In the genomic region with DNA sequence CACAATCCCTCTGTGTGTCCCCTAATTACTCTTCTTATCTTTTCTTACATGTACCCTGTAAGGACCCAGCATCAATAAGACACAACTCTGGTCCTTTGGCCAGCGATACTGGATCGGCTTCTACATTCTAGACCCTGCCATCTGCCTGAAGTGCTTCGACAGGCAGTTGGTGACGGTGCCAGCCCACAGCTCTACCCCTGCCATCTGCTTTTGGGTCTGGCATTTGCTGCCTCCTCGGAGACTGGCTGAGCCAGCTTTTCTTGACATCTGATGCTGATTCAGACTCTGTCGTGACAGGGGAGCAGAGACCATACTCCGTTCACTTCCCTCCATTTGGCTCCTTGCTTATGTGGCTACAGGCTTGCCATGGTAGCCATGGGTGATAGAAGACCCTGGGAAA, we compare ENCODE assay signal across 17 mouse cellular contexts. TPM values are rescaled to one million over a fixed set of nuclear protein-coding genes. Genes with fewer than 3 reads are reported as not detected.
DNase-seq lines count a peak whose midpoint lies in the region; ATAC-seq and TF ChIP-seq lines count a peak whose summit lies in the region.
"Had no signal": no experiment of that assay in that cellular context is flagged by ENCODE, and none has a peak within 500 bp of the region (broad histone marks: within the 10 kb centered on the region; RNA-seq: fewer than 3 reads in every experiment).

No protein-coding gene starts in this region.

- H3K36me3 ChIP-seq in stomach, postnatal 0 days (ENCODE audit: control insufficient read depth, insufficient read depth, low read length), result no peaks in the 10 kb centered on the region
- H3K36me3 ChIP-seq: heart, embryonic 13.5 days; liver, embryonic 12.5 days had no signal

- TF ChIP-seq CTCF in stomach, postnatal 0 days (IDR thresholded peaks at IDR 0.05; ENCODE audit: low read depth), result no peak

- TF ChIP-seq EP300 in stomach, postnatal 0 days (optimal IDR thresholded peaks at IDR 0.05), result no peak

- H3K4me1 ChIP-seq in stomach, postnatal 0 days (replicated peaks; ENCODE audit: control insufficient read depth, insufficient read depth), result no peaks in the 10 kb centered on the region
- H3K4me1 ChIP-seq: heart, embryonic 13.5 days had no signal

- H3K4me3 ChIP-seq in stomach, postnatal 0 days (ENCODE audit: low read depth, low read length), result no peak overlapping the region
- H3K4me3 ChIP-seq: erythroblast, embryonic 14.5 days; heart, embryonic 13.5 days; liver, embryonic 12.5 days had no signal

- ATAC-seq in stomach, postnatal 0 days (ENCODE audit: low FRiP score, low TSS enrichment), result no peak
- ATAC-seq: liver, embryonic 12.5 days had no signal

- no peaks in the 10 kb centered on the region for H3K27me3 ChIP-seq in stomach, postnatal 0 days (ENCODE audit: control insufficient read depth, insufficient read depth, low read length)

- no peak overlapping the region for H3K9ac ChIP-seq in stomach, postnatal 0 days (ENCODE audit: low read length)
- H3K9ac ChIP-seq: heart, embryonic 13.5 days; liver, embryonic 12.5 days had no signal

- WGBS in stomach, postnatal 0 days, result 84% methylated on average over 7 of the region's 7 CpGs

- H3K4me2 ChIP-seq in stomach, postnatal 0 days (replicated peaks; ENCODE audit: low read depth), result no peak overlapping the region
- H3K4me2 ChIP-seq: heart, embryonic 13.5 days; liver, embryonic 12.5 days had no signal

- peak; percentile 54 to 66 for DNase-seq in frontal cortex, postnatal 36 days (ENCODE audit: low spot score in 2 of 2)
- DNase-seq in frontal cortex, postnatal 10 days (ENCODE audit: low spot score in 2 of 2), result no peak
- peak; percentile 64 for DNase-seq in brain, embryonic 18.5 days (ENCODE audit: low read depth, low spot score)
- DNase-seq in cerebellum, postnatal 10 days, result peak; percentile 92 to 95
- DNase-seq in layer of hippocampus, adult 9-11 months, result peak; percentile 85
- no peak for DNase-seq in urinary bladder, postnatal 25 days (ENCODE audit: low spot score)
- DNase-seq in stomach, postnatal 0 days (ENCODE audit: low spot score), result no peak
- DNase-seq in embryo, embryonic 9.5 days (ENCODE audit: extremely low spot score), result no peak
- DNase-seq: B cell, adult 2 months; embryo, embryonic 11 days; gastrocnemius, postnatal 14 days; lung, postnatal 10 days; thymus, adult 18-20 months had no signal

- H3K9me3 ChIP-seq in stomach, postnatal 0 days (ENCODE audit: control insufficient read depth, low read length), result no peaks in the 10 kb centered on the region
- H3K9me3 ChIP-seq: heart, embryonic 13.5 days; liver, embryonic 12.5 days had no signal

- H3K27ac ChIP-seq in stomach, postnatal 0 days (replicated peaks), result no peak overlapping the region
- H3K27ac ChIP-seq: heart, embryonic 13.5 days; kidney, postnatal 0 days; liver, embryonic 12.5 days had no signal

RNA-seq across cellular contexts. Expression of a gene that starts 9.8 kb away (rescaled TPM):
- polyA plus RNA-seq in stomach, postnatal 0 days (2015; fragmentation: Nextera tagmentation; extraction: Ambion mirVana), result 29.2 and 34.2 TPM in 2 replicates
- polyA plus RNA-seq: erythroblast, embryonic 14.5 days had no signal

RNA-seq across cellular contexts. Expression of a gene that starts 10.6 kb away (rescaled TPM):
- polyA plus RNA-seq in stomach, postnatal 0 days (2015; fragmentation: Nextera tagmentation; extraction: Ambion mirVana), result 4.0 and 4.4 TPM in 2 replicates
- polyA plus RNA-seq: erythroblast, embryonic 14.5 days had no signal

RNA-seq across cellular contexts. Expression of a gene that starts 29.1 kb away (rescaled TPM):
- polyA plus RNA-seq in stomach, postnatal 0 days (2015; fragmentation: Nextera tagmentation; extraction: Ambion mirVana), result 34.0 and 35.3 TPM in 2 replicates
- polyA plus RNA-seq: erythroblast, embryonic 14.5 days; liver, embryonic 12.5 days had no signal

RNA-seq across cellular contexts. Expression of a gene that starts 36.8 kb away (rescaled TPM):
- polyA plus RNA-seq in stomach, postnatal 0 days (2015; fragmentation: Nextera tagmentation; extraction: Ambion mirVana), result 122 and 125 TPM in 2 replicates

RNA-seq across cellular contexts. Expression of a gene that starts 44.2 kb away (rescaled TPM):
- 4.7 and 5.2 TPM in 2 replicates for polyA plus RNA-seq in stomach, postnatal 0 days (2015; fragmentation: Nextera tagmentation; extraction: Ambion mirVana)
- polyA plus RNA-seq: erythroblast, embryonic 14.5 days had no signal

Comparison
In these comparisons a context has a peak if more than half of its experiments do, and no peak if none do; other contexts are left out.
1. DNase-seq: peak in frontal cortex, postnatal 36 days (2 of 2), brain, embryonic 18.5 days (single experiment), cerebellum, postnatal 10 days (2 of 2) and layer of hippocampus, adult 9-11 months (single experiment); none in frontal cortex, postnatal 10 days (0 of 2), urinary bladder, postnatal 25 days (single experiment), stomach, postnatal 0 days (single experiment) and embryo, embryonic 9.5 days (single experiment).